ENCODE assay signal across 12 mouse cellular contexts in the genomic region with DNA sequence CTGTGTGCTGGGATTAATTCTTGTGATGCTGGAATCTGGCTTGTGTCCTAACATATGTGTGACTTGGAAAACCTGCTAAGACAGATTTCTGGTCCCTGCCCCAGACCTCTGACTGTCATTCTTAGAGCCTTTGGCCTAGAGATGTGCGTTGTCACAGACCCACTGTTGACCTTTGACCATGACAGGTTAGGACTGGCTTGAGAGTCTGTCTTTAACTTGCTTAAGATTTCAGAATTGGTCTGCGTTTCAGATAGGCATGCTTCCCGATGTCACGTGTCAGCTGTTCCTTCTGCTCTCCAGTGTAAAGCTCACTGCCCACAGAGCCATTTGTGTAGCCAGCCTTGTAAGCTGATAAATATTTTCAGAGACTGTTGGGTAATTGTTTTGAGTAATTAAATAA.
"Had no signal": no experiment of that assay in that cellular context is flagged by ENCODE, and none has a peak within 500 bp of the region (broad histone marks: within the 10 kb centered on the region; RNA-seq: fewer than 3 reads in every experiment).

No protein-coding gene starts in this region.

- ATAC-seq: liver, embryonic 12.5 days; midbrain, embryonic 15.5 days had no signal

- H3K4me2 ChIP-seq: limb, embryonic 15.5 days; liver, embryonic 12.5 days; lung, embryonic 14.5 days; midbrain, embryonic 11.5 days; midbrain, embryonic 15.5 days; neural tube, embryonic 12.5 days had no signal

- H3K4me1 ChIP-seq: limb, embryonic 15.5 days; megakaryocyte, embryonic 14.5 days; midbrain, embryonic 15.5 days; neural tube, embryonic 12.5 days had no signal

- H3K9ac ChIP-seq: limb, embryonic 15.5 days; liver, embryonic 12.5 days; lung, embryonic 14.5 days; midbrain, embryonic 15.5 days; neural tube, embryonic 12.5 days had no signal

- H3K27me3 ChIP-seq: limb, embryonic 15.5 days; liver, embryonic 12.5 days; megakaryocyte, embryonic 14.5 days; midbrain, embryonic 15.5 days; neural tube, embryonic 12.5 days had no signal

- H3K27ac ChIP-seq: left cerebral cortex, adult 2 months; limb, embryonic 15.5 days; liver, embryonic 12.5 days; macrophage; midbrain, embryonic 15.5 days; neural tube, embryonic 12.5 days; stomach, postnatal 0 days had no signal

- DNase-seq: lung, embryonic 14.5 days; lung, postnatal 10 days; thymus, postnatal 4 days had no signal

- H3K9me3 ChIP-seq: limb, embryonic 15.5 days; liver, embryonic 12.5 days; megakaryocyte, embryonic 14.5 days; midbrain, embryonic 15.5 days; neural tube, embryonic 12.5 days had no signal

- H3K4me3 ChIP-seq: left cerebral cortex, adult 2 months; limb, embryonic 15.5 days; liver, embryonic 12.5 days; megakaryocyte, embryonic 14.5 days; midbrain, embryonic 15.5 days; neural tube, embryonic 12.5 days had no signal
